Mouse (Mus musculus) thymus, postnatal 14 days (tissue): Measurements from ENCODE around the gene Pip5k1b.

Source experiments
- DNase-seq: peaks from one replicate; pipeline ENCODE4 v3.0.0; 2021

The Pip5k1b gene

GRCm38 (mm10) chr19:24404716-24405115 lies 151.0 kb downstream of the Pip5k1b start:
- DNase-seq = no peak

- DNase-seq = no peak
These were observed 152.4 kb downstream of the Pip5k1b start for GRCm38 (mm10) chr19:24403245-24403644.

- DNase-seq = no peak
These were observed 161.8 kb downstream of the Pip5k1b start for GRCm38 (mm10) chr19:24393920-24394319.

GRCm38 (mm10) chr19:24391519-24392251 lies 164.0 kb downstream of the Pip5k1b start:
- DNase-seq = no peak

GRCm38 (mm10) chr19:24386956-24387865 lies 168.5 kb downstream of the Pip5k1b start:
- no peak for DNase-seq

GRCm38 (mm10) chr19:24378470-24378869 lies 177.2 kb downstream of the Pip5k1b start:
- DNase-seq = no peak

GRCm38 (mm10) chr19:24371763-24372640 lies 183.7 kb downstream of the Pip5k1b start:
- no peak for DNase-seq

GRCm38 (mm10) chr19:24368419-24368818 lies 187.3 kb downstream of the Pip5k1b start:
- no peak for DNase-seq

- DNase-seq = no peak
These were observed 187.9 kb downstream of the Pip5k1b start for GRCm38 (mm10) chr19:24367722-24368121.

GRCm38 (mm10) chr19:24366747-24367146 lies 188.9 kb downstream of the Pip5k1b start:
- DNase-seq = no peak

- DNase-seq = no peak
These were observed 192.9 kb downstream of the Pip5k1b start for GRCm38 (mm10) chr19:24362626-24363321.

GRCm38 (mm10) chr19:24359270-24359669 lies 196.4 kb downstream of the Pip5k1b start:
- no peak for DNase-seq

- DNase-seq = no peak
These were observed 203.2 kb downstream of the Pip5k1b start for GRCm38 (mm10) chr19:24352298-24352959.

- DNase-seq = no peak
These were observed 211.2 kb downstream of the Pip5k1b start for GRCm38 (mm10) chr19:24344501-24344900.

GRCm38 (mm10) chr19:24342786-24343185 lies 212.9 kb downstream of the Pip5k1b start:
- no peak for DNase-seq

GRCm38 (mm10) chr19:24336370-24337076 lies 219.1 kb downstream of the Pip5k1b start:
- DNase-seq = no peak

- no peak for DNase-seq
These were observed 219.9 kb downstream of the Pip5k1b start for GRCm38 (mm10) chr19:24335611-24336343.

- no peak for DNase-seq
These were observed 222.7 kb downstream of the Pip5k1b start for GRCm38 (mm10) chr19:24332956-24333355.

GRCm38 (mm10) chr19:24331274-24331673 lies 224.4 kb downstream of the Pip5k1b start:
- no peak for DNase-seq

GRCm38 (mm10) chr19:24330366-24330765 lies 225.3 kb downstream of the Pip5k1b start:
- DNase-seq = no peak
